Mouse (Mus musculus) midbrain, postnatal 0 days (tissue): Measurements from ENCODE around the gene Hoxd8. TPM values are rescaled to one million over a fixed set of nuclear protein-coding genes. Genes with fewer than 3 reads are reported as not detected.

Source experiments
- ATAC-seq: fragments of 200-750 bp; cut with Nextera tagmentation; 2 replicates; pipeline ENCODE4 v1.8.0; 2017; ENCODE audit warnings: moderate number of reproducible peaks, mild to moderate bottlenecking, moderate TSS enrichment, moderate library complexity; ENCODE audit not compliant: low FRiP score
- DNase-seq: peaks from one replicate; pipeline ENCODE4 v3.0.0-alpha.2; 2015; ENCODE audit warnings: low spot score
- H3K27ac ChIP-seq: fragments of 300-500 bp; sonication (generic); 2 replicates; pipeline ENCODE4 v1.5.1; 2014; ENCODE audit warnings: low read depth, mild to moderate bottlenecking, low read length, mixed read lengths
- H3K27me3 ChIP-seq: fragments of 300-500 bp; sonication (generic); 2 replicates; pipeline ENCODE4 v1.6.1; 2014; ENCODE audit warnings: low read length, control low read depth, mixed read lengths; ENCODE audit not compliant: insufficient read depth
- H3K36me3 ChIP-seq: fragments of 300-500 bp; sonication (generic); 2 replicates; pipeline ENCODE4 v1.6.1; 2014; ENCODE audit warnings: low read length, control low read depth, mixed read lengths; ENCODE audit not compliant: insufficient read depth
- H3K4me1 ChIP-seq: fragments of 300-500 bp; sonication (generic); 2 replicates; pipeline ENCODE4 v1.6.1; 2014; ENCODE audit warnings: mild to moderate bottlenecking, control low read depth, antibody characterized with exemption, low read length, mixed read lengths; ENCODE audit not compliant: insufficient read depth
- H3K4me2 ChIP-seq: fragments of 300-500 bp; sonication (generic); 2 replicates; pipeline ENCODE4 v1.6.1; 2014; ENCODE audit warnings: low read depth, mild to moderate bottlenecking, low read length, mixed read lengths; ENCODE audit not compliant: poor library complexity, severe bottlenecking
- H3K4me3 ChIP-seq: fragments of 300-500 bp; sonication (generic); 2 replicates; pipeline ENCODE4 v1.5.1; 2014; ENCODE audit warnings: low read depth, mild to moderate bottlenecking, low read length, moderate library complexity
- H3K9ac ChIP-seq: fragments of 300-500 bp; sonication (generic); replicated peaks from 2 replicates; pipeline ENCODE4 v1.6.1; 2014; ENCODE audit warnings: mild to moderate bottlenecking, low read length, moderate library complexity, mixed read lengths; ENCODE audit not compliant: poor library complexity, severe bottlenecking
- H3K9me3 ChIP-seq: fragments of 300-500 bp; sonication (generic); 2 replicates; pipeline ENCODE4 v1.6.1; 2016; ENCODE audit warnings: low read length, control low read depth
- CTCF ChIP-seq: IDR thresholded peaks from 2 replicates; pipeline ENCODE4 v1.5.1; 2016; ENCODE audit warnings: antibody characterized with exemption, mild to moderate bottlenecking
- WGBS: fragments of 180-500 bp; shearing (Covaris S2); extraction: QIAGEN DNeasy Blood & Tissue Kit; methylation state at CpG from one replicate; pipeline ENCODE4 v1.1.7; 2014; 5-methylcytosine and 5-hydroxymethylcytosine counted together
- polyA plus RNA-seq: library from polyadenylated mRNA; unstranded; fragments of >200 nt; fragmentation: Nextera tagmentation; extraction: Ambion mirVana; gene quantifications from 2 replicates; pipeline ENCODE4 v1.2.1, GENCODE M21; 2015
- total RNA-seq: library from RNA; depleted of rRNA; stranded (reverse); fragments of >200 nt; gene quantifications from 2 replicates; pipeline ENCODE4 v1.2.3, GENCODE M21; 2014

Gene Hoxd8
- total and polyA plus RNA-seq, 2 experiments from 2014 or later: 0.05 TPM; not detected in 1

GRCm38 (mm10) chr2:74672481-74673362, 31.7 kb upstream of the Hoxd8 start:
- DNase-seq: peak; percentile 70
- peak; percentile 77 for TF ChIP-seq CTCF
- peak overlapping the region; percentile 15; the same call in 1 of the 2 replicates for H3K4me3 ChIP-seq
- H3K27ac ChIP-seq: no peak overlapping the region
- ATAC-seq: peak; percentile 34; the same call in 1 of the 2 replicates
- no peaks in the 10 kb centered on the region for H3K36me3 ChIP-seq
- WGBS: under 1% methylated on average over 40 of the region's 40 CpGs
- H3K9ac ChIP-seq: no peak overlapping the region
- H3K9me3 ChIP-seq: no peaks in the 10 kb centered on the region
- peaks cover 3% of the 10 kb centered on the region; the same call in 1 of the 2 replicates for H3K4me1 ChIP-seq
- H3K4me2 ChIP-seq: peak overlapping the region; percentile 40
- H3K27me3 ChIP-seq: peaks cover 90% of the 10 kb centered on the region

- Histone ChIP-seq H3K4me3 (no peak overlapping the region), H3K4me2 (no peak overlapping the region), H3K27me3 (peaks cover 90% of the 10 kb centered on the region), H3K36me3 (no peaks in the 10 kb centered on the region), H3K27ac (no peak overlapping the region), H3K9me3 (no peaks in the 10 kb centered on the region), H3K4me1 (no peaks in the 10 kb centered on the region), H3K9ac (no peak overlapping the region)
- ATAC-seq (no peak), DNase-seq (no peak)
- TF ChIP-seq CTCF: no peak
- WGBS: under 1% methylated on average over 24 of the region's 24 CpGs
Measured at GRCm38 (mm10) chr2:74673835-74674425, 30.5 kb upstream of the Hoxd8 start.

- Histone ChIP-seq H3K36me3 (no peaks in the 10 kb centered on the region), H3K4me1 (no peaks in the 10 kb centered on the region), H3K9ac (no peak within 1 kb of the TSS), H3K4me2 (no peak within 1 kb of the TSS), H3K27ac (no peak within 1 kb of the TSS), H3K9me3 (no peaks in the 10 kb centered on the region), H3K4me3 (no peak within 1 kb of the TSS), H3K27me3 (peaks cover 90% of the 10 kb centered on the region)
- ATAC-seq (peak; percentile 10; the same call in 1 of the 2 replicates), DNase-seq (no peak)
- no peak for TF ChIP-seq CTCF
- WGBS: 3% methylated on average over 47 of the region's 47 CpGs
Measured at GRCm38 (mm10) chr2:74674881-74675665, 29.3 kb upstream of the Hoxd8 start, which contains the start of gene Hoxd12. Gene Hoxd12 (plus strand): TSS chr2:74675013.

GRCm38 (mm10) chr2:74675666-74676282, 28.6 kb upstream of the Hoxd8 start:
- no peak overlapping the region for H3K9ac ChIP-seq
- 3% methylated on average over 24 of the region's 24 CpGs for WGBS
- no peak for TF ChIP-seq CTCF

GRCm38 (mm10) chr2:74676376-74677052, 27.9 kb upstream of the Hoxd8 start:
- DNase-seq: no peak
- H3K4me2 ChIP-seq: no peak overlapping the region
- H3K36me3 ChIP-seq: no peaks in the 10 kb centered on the region
- H3K9ac ChIP-seq: no peak overlapping the region
- no peaks in the 10 kb centered on the region for H3K4me1 ChIP-seq
- no peak for ATAC-seq
- WGBS: 1% methylated on average over 9 of the region's 9 CpGs
- no peak for TF ChIP-seq CTCF
- H3K27me3 ChIP-seq: peaks cover 98% of the 10 kb centered on the region
- H3K9me3 ChIP-seq: no peaks in the 10 kb centered on the region
- no peak overlapping the region for H3K4me3 ChIP-seq
- no peak overlapping the region for H3K27ac ChIP-seq

More at GRCm38 (mm10) chr2:74675666-74676282, 28.6 kb upstream of the Hoxd8 start:
- H3K36me3 ChIP-seq: no peaks in the 10 kb centered on the region
- no peaks in the 10 kb centered on the region for H3K9me3 ChIP-seq
- no peak overlapping the region for H3K4me3 ChIP-seq
- H3K4me1 ChIP-seq: no peaks in the 10 kb centered on the region
- H3K4me2 ChIP-seq: no peak overlapping the region
- ATAC-seq: no peak
- DNase-seq: no peak
- peaks cover 93% of the 10 kb centered on the region for H3K27me3 ChIP-seq
- H3K27ac ChIP-seq: no peak overlapping the region
